Mouse (Mus musculus) erythroblast, adult 5-6 weeks (primary cell): ENCODE results near the gene Creg2. TPM values are rescaled to one million over a fixed set of nuclear protein-coding genes. Genes with fewer than 3 reads are reported as not detected.

Source experiments
- total RNA-seq, 2 experiments: library from RNA; stranded (forward) in 1 of 2; stranded (reverse) in 1 of 2; fragments of 150-400 nt in 1 of 2; fragments of 200-764, 138-1000 nt in 1 of 2; gene quantifications; 2 replicates each; pipeline versions ENCODE4 v1.2.3 to v1.2.4; 2015 to 2017; ENCODE audit warnings: low replicate concordance in 2 of 2

Gene Creg2
- total RNA-seq, 2 experiments from 2014 or later: under 0.01 TPM; not detected in 1

Other genes starting within 250 kb of the Creg2 start
- gene Tbc1d8, start 172.7 kb downstream of the Creg2 start, total RNA-seq (2015; ENCODE audit: low replicate concordance): 29.5 and 36.5 TPM in 2 replicates
- gene Tbc1d8, start 172.7 kb downstream of the Creg2 start, total RNA-seq (2017; ENCODE audit: low replicate concordance): 9.6 and 12.0 TPM in 2 replicates
- gene Cnot11, start 116.5 kb downstream of the Creg2 start, total RNA-seq (2015; ENCODE audit: low replicate concordance): 4.0 and 7.9 TPM in 2 replicates
- 4.1 and 9.5 TPM in 2 replicates for gene Cnot11, start 116.5 kb downstream of the Creg2 start, total RNA-seq (2017; ENCODE audit: low replicate concordance)
- gene Rnf149, start 74.1 kb downstream of the Creg2 start, total RNA-seq (2015; ENCODE audit: low replicate concordance): 8.6 and 11.5 TPM in 2 replicates
- 12.0 and 14.9 TPM in 2 replicates for gene Rnf149, start 74.1 kb downstream of the Creg2 start, total RNA-seq (2017; ENCODE audit: low replicate concordance)
- gene Rfx8, start 69.5 kb upstream of the Creg2 start, total RNA-seq (2015; ENCODE audit: low replicate concordance): not detected in 2 replicates
- gene Rfx8, start 69.5 kb upstream of the Creg2 start, total RNA-seq (2017; ENCODE audit: low replicate concordance): not detected in 2 replicates
- not detected in 2 replicates for gene Gm3646, start 153.9 kb upstream of the Creg2 start, total RNA-seq (2015; ENCODE audit: low replicate concordance)
- gene Gm3646, start 153.9 kb upstream of the Creg2 start, total RNA-seq (2017; ENCODE audit: low replicate concordance): not detected in 2 replicates
- 2.3 and 15.2 TPM in 2 replicates for gene Map4k4, start 249.4 kb upstream of the Creg2 start, total RNA-seq (2015; ENCODE audit: low replicate concordance)
- 14.6 and 19.3 TPM in 2 replicates for gene Map4k4, start 249.4 kb upstream of the Creg2 start, total RNA-seq (2017; ENCODE audit: low replicate concordance)